Mouse (Mus musculus) neural tube, embryonic 12.5 days (tissue): ENCODE results near the gene U2af2. TPM values are rescaled to one million over a fixed set of nuclear protein-coding genes. Genes with fewer than 3 reads are reported as not detected.

Experiments
- ATAC-seq: fragments of 200-750 bp; cut with Nextera tagmentation; 2 replicates; pipeline ENCODE4 v1.8.0; 2017; ENCODE audit warnings: low read depth, mild to moderate bottlenecking, moderate TSS enrichment, moderate library complexity; ENCODE audit not compliant: low FRiP score
- H3K27ac ChIP-seq: fragments of 300-500 bp; sonication (generic); 2 replicates; pipeline ENCODE4 v1.5.1; 2016
- H3K27me3 ChIP-seq: fragments of 300-500 bp; sonication (generic); replicated peaks from 2 replicates; pipeline ENCODE4 v1.6.1; 2016; ENCODE audit warnings: mild to moderate bottlenecking
- H3K36me3 ChIP-seq: fragments of 300-500 bp; sonication (generic); 2 replicates; pipeline ENCODE4 v1.6.1; 2016; ENCODE audit warnings: mild to moderate bottlenecking
- H3K4me1 ChIP-seq: fragments of 300-500 bp; sonication (generic); 2 replicates; pipeline ENCODE4 v1.6.1; 2016
- H3K4me2 ChIP-seq: fragments of 300-500 bp; sonication (generic); replicated peaks from 2 replicates; pipeline ENCODE4 v1.6.1; 2016; ENCODE audit warnings: mild to moderate bottlenecking
- H3K4me3 ChIP-seq: fragments of 300-500 bp; sonication (generic); 2 replicates; pipeline ENCODE4 v1.5.1; 2016
- H3K9ac ChIP-seq: fragments of 300-500 bp; sonication (generic); 2 replicates; pipeline ENCODE4 v1.6.1; 2016; ENCODE audit warnings: mild to moderate bottlenecking
- H3K9me3 ChIP-seq: fragments of 300-500 bp; sonication (generic); 2 replicates; pipeline ENCODE4 v1.6.1; 2016; ENCODE audit warnings: mild to moderate bottlenecking
- WGBS: fragments of 180-500 bp; shearing (Covaris S2); methylation state at CpG from one replicate; pipeline ENCODE4 v1.1.7; 2016; 5-methylcytosine and 5-hydroxymethylcytosine counted together
- polyA plus RNA-seq: library from polyadenylated mRNA; unstranded; fragments of >200 nt; fragmentation: Nextera tagmentation; extraction: Ambion mirVana; gene quantifications from 2 replicates; pipeline ENCODE4 v1.2.1, GENCODE M21; 2016

The U2af2 gene
- polyA plus RNA-seq, 1 experiment from 2014 or later: 147 TPM

GRCm38 (mm10) chr7:5020685-5021084 lies 41.3 kb upstream of the U2af2 start:
- peaks cover 28% of the 10 kb centered on the region for H3K36me3 ChIP-seq
- H3K4me2 ChIP-seq: peak overlapping the region; percentile 83

DNA sequence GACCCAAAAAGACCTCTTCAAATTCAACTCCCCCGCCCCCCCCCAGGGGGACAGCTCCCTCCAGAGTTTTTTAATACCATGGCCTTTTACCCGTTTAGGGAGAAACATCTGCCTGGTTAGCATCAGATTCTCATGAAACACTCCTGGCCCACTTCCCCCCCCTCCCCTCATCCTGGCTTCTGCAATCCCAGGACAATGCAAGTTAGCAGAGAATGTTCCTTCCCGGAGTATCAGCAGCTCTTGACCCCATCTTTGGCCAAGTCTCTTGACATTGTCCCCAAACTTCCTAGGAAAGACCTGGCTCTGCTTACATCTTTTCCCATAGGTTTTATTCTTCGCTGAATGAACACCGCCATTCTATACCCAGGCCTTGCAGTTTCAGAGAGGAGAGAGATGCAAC lies 40.7 kb upstream of the U2af2 start:
- H3K27me3 ChIP-seq: no peaks in the 10 kb centered on the region
- H3K9me3 ChIP-seq: no peaks in the 10 kb centered on the region
- peak overlapping the region; percentile 87 for H3K4me3 ChIP-seq
- H3K27ac ChIP-seq: no peak overlapping the region
- peak overlapping the region; percentile 95 for H3K9ac ChIP-seq
- no peak for ATAC-seq
- peaks cover 28% of the 10 kb centered on the region for H3K36me3 ChIP-seq
- peak overlapping the region; percentile 83 for H3K4me2 ChIP-seq
- H3K4me1 ChIP-seq: peaks cover 10% of the 10 kb centered on the region
- 55% methylated on average over 5 of the region's 5 CpGs for WGBS

More at GRCm38 (mm10) chr7:5020685-5021084, 41.3 kb upstream of the U2af2 start:
- H3K9me3 ChIP-seq: no peaks in the 10 kb centered on the region
- peak overlapping the region; percentile 87 for H3K4me3 ChIP-seq
- peaks cover 10% of the 10 kb centered on the region for H3K4me1 ChIP-seq
- H3K27ac ChIP-seq: peak overlapping the region; percentile 83
- peak; percentile 19 for ATAC-seq
- peak overlapping the region; percentile 95 for H3K9ac ChIP-seq
- under 1% methylated on average over 14 of the region's 15 CpGs for WGBS
- H3K27me3 ChIP-seq: no peaks in the 10 kb centered on the region

DNA sequence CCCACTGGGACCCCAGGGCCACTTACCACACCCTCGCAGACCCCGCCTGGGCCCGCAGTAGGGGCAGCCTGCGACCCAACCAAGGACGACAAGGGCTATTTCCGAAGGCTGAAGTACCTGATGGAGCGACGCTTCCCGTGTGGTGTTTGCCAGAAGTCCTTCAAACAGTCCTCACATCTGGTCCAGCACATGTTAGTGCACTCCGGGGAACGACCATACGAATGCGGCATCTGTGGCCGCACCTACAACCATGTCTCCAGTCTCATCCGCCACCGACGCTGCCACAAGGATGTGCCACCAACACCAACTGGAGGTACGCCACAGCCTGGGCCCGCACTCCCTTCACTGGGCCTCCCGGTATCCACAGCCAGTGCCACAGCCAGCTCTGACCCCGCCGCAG lies 32.4 kb upstream of the U2af2 start:
- Histone ChIP-seq H3K4me3 (no peak overlapping the region), H3K4me2 (no peak overlapping the region), H3K27ac (no peak overlapping the region), H3K36me3 (peaks cover 75% of the 10 kb centered on the region), H3K4me1 (no peaks in the 10 kb centered on the region), H3K27me3 (no peaks in the 10 kb centered on the region), H3K9me3 (peaks cover 31% of the 10 kb centered on the region), H3K9ac (no peak overlapping the region)
- 95% methylated on average over 22 of the region's 22 CpGs for WGBS
- ATAC-seq: no peak

DNA sequence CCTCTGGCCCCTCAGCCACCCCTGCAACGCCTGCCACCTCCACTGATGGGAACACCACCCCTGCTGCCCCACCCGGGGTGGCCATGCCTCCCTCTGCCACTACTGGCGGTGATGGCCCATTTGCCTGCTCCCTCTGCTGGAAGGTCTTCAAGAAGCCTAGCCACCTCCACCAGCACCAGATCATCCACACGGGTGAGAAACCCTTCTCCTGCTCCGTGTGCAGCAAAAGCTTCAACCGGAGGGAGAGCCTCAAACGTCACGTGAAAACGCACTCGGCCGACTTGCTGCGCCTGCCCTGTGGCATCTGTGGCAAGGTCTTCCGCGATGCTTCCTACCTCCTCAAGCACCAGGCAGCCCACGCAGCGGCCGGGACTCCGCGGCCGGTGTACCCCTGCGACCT lies 32.0 kb upstream of the U2af2 start:
- no peaks in the 10 kb centered on the region for H3K4me1 ChIP-seq
- H3K9me3 ChIP-seq: peaks cover 31% of the 10 kb centered on the region
- H3K4me2 ChIP-seq: no peak overlapping the region
- H3K27me3 ChIP-seq: no peaks in the 10 kb centered on the region
- H3K4me3 ChIP-seq: no peak overlapping the region
- no peak for ATAC-seq
- H3K27ac ChIP-seq: no peak overlapping the region
- H3K9ac ChIP-seq: no peak overlapping the region
- H3K36me3 ChIP-seq: peaks cover 78% of the 10 kb centered on the region
- 92% methylated on average over 21 of the region's 21 CpGs for WGBS

GRCm38 (mm10) chr7:5030554-5031275 lies 31.2 kb upstream of the U2af2 start:
- WGBS: 80% methylated on average over 63 of the region's 63 CpGs
- Histone ChIP-seq H3K9ac (no peak overlapping the region), H3K4me2 (no peak overlapping the region), H3K36me3 (peaks cover 85% of the 10 kb centered on the region), H3K27me3 (no peaks in the 10 kb centered on the region), H3K4me1 (no peaks in the 10 kb centered on the region), H3K9me3 (peaks cover 31% of the 10 kb centered on the region), H3K27ac (no peak overlapping the region), H3K4me3 (no peak overlapping the region)
- no peak for ATAC-seq

DNA sequence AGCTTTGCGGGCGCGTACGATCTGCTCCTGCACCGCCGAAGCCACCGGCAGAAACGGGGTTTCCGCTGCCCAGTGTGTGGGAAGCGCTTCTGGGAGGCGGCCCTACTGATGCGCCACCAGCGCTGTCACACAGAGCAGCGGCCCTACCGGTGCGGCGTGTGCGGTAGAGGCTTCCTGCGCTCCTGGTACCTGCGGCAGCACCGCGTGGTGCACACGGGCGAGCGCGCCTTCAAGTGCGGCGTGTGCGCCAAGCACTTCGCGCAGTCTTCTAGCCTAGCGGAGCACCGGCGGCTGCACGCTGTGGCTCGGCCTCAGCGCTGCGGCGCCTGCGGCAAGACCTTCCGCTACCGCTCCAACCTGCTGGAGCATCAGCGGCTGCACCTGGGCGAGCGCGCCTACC lies 30.4 kb upstream of the U2af2 start:
- H3K4me1 ChIP-seq: no peaks in the 10 kb centered on the region
- WGBS: 69% methylated on average over 46 of the region's 46 CpGs

DNA sequence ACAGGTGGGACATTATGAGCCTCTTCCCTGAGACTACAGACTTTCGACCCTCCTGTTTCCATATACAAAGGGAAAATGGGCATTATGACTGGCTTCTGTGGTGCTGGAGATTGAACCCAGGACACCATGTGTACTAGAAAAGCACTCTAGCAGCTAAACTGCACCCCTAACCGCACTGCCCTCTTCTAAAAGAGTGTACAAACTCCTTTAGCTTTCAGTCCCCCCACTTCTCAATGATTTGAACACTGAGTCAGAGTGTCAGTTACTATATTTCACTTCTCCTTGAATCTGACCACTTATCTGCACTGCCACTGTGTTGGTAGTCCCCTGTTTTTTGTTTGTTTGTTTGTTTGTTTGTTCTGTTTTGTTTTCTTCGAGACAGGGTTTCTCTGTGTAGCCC lies 28.1 kb upstream of the U2af2 start, which contains the start of gene 4632433K11Rik:
Gene 4632433K11Rik (plus strand): TSS at position 301 of the 400 bp plus-strand sequence.
- Histone ChIP-seq H3K4me3 (no peak within 1 kb of the TSS), H3K4me1 (no peaks in the 10 kb centered on the region; the same call in 1 of the 2 replicates), H3K27ac (no peak within 1 kb of the TSS), H3K9ac (no peak within 1 kb of the TSS), H3K36me3 (peaks cover 73% of the 10 kb centered on the region), H3K27me3 (no peaks in the 10 kb centered on the region), H3K4me2 (no peak within 1 kb of the TSS), H3K9me3 (peaks cover 31% of the 10 kb centered on the region)
- no peak for ATAC-seq
- WGBS: 89% methylated on average over 3 of the region's 3 CpGs

More for the DNA sequence above, 30.4 kb upstream of the U2af2 start:
- no peaks in the 10 kb centered on the region for H3K27me3 ChIP-seq
- no peak overlapping the region for H3K4me2 ChIP-seq
- H3K27ac ChIP-seq: no peak overlapping the region
- H3K9me3 ChIP-seq: peaks cover 31% of the 10 kb centered on the region
- no peak overlapping the region for H3K4me3 ChIP-seq
- H3K9ac ChIP-seq: no peak overlapping the region
- 0 out of 2 replicates have a peak, but pooled peaks have one; percentile 5 for ATAC-seq
- H3K36me3 ChIP-seq: peaks cover 91% of the 10 kb centered on the region

- no peak for ATAC-seq
- no peak overlapping the region for H3K4me3 ChIP-seq
- H3K9ac ChIP-seq: no peak overlapping the region
- H3K27ac ChIP-seq: no peak overlapping the region
- no peaks in the 10 kb centered on the region for H3K27me3 ChIP-seq
- H3K9me3 ChIP-seq: peaks cover 15% of the 10 kb centered on the region
- H3K4me1 ChIP-seq: no peaks in the 10 kb centered on the region; the same call in 1 of the 2 replicates
- 94% methylated on average over 17 of the region's 17 CpGs for WGBS
- no peak overlapping the region for H3K4me2 ChIP-seq
- peaks cover 55% of the 10 kb centered on the region for H3K36me3 ChIP-seq
Observed at GRCm38 (mm10) chr7:5035628-5036027, 26.3 kb upstream of the U2af2 start.

GRCm38 (mm10) chr7:5036136-5036535 lies 25.8 kb upstream of the U2af2 start:
- H3K4me3 ChIP-seq: no peak overlapping the region
- 92% methylated on average over 9 of the region's 9 CpGs for WGBS
- no peak overlapping the region for H3K9ac ChIP-seq
- H3K4me1 ChIP-seq: no peaks in the 10 kb centered on the region; the same call in 1 of the 2 replicates
- H3K4me2 ChIP-seq: no peak overlapping the region
- ATAC-seq: no peak
- peaks cover 50% of the 10 kb centered on the region for H3K36me3 ChIP-seq
- H3K27me3 ChIP-seq: no peaks in the 10 kb centered on the region
- H3K9me3 ChIP-seq: peaks cover 10% of the 10 kb centered on the region
- H3K27ac ChIP-seq: no peak overlapping the region

DNA sequence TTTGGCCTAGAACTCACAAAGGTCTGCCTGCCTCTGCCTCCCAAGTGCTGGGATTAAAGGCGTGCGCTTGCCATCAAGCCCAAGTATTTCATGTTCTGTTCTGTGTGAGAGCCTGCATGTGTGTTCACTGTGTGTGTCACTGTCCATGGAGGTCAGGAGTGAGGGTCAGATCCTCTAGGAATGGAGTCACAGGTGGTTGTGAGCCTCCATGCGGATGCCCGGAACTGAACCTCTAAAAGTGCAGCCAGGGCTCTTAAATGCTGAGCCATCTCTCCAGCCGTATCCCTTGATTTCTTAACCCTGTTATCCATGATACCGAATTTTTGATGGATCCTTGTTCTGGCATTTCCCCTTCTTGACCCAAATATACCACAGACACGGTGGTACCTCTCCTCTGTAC lies 24.9 kb upstream of the U2af2 start:
- Histone ChIP-seq H3K27me3 (no peaks in the 10 kb centered on the region), H3K27ac (no peak overlapping the region), H3K9ac (no peak overlapping the region), H3K4me3 (no peak overlapping the region), H3K4me1 (no peaks in the 10 kb centered on the region; the same call in 1 of the 2 replicates), H3K36me3 (peaks cover 41% of the 10 kb centered on the region), H3K9me3 (peaks cover 2% of the 10 kb centered on the region; the same call in 1 of the 2 replicates), H3K4me2 (no peak overlapping the region)
- no peak for ATAC-seq
- 94% methylated on average over 7 of the region's 7 CpGs for WGBS

GRCm38 (mm10) chr7:5037467-5037866 lies 24.5 kb upstream of the U2af2 start:
- Histone ChIP-seq H3K27me3 (no peaks in the 10 kb centered on the region), H3K9ac (peak overlapping the region; percentile 82), H3K36me3 (peaks cover 37% of the 10 kb centered on the region), H3K27ac (no peak overlapping the region), H3K4me1 (no peaks in the 10 kb centered on the region; the same call in 1 of the 2 replicates), H3K4me3 (peak overlapping the region; percentile 62), H3K9me3 (no peaks in the 10 kb centered on the region), H3K4me2 (peak overlapping the region; percentile 57)
- ATAC-seq: no peak
- 92% methylated on average over 8 of the region's 8 CpGs for WGBS

GRCm38 (mm10) chr7:5038109-5038732 lies 23.7 kb upstream of the U2af2 start, which contains the start of gene Zfp784:
TSS of gene Zfp784 (minus strand) at chr7:5038446.
- Histone ChIP-seq H3K27ac (peak within 1 kb of the TSS; percentile 90), H3K4me2 (peak within 1 kb of the TSS; percentile 57), H3K4me1 (no peaks in the 10 kb centered on the region; the same call in 1 of the 2 replicates), H3K9ac (peak within 1 kb of the TSS; percentile 82), H3K4me3 (peak within 1 kb of the TSS; percentile 62), H3K36me3 (peaks cover 29% of the 10 kb centered on the region), H3K27me3 (no peaks in the 10 kb centered on the region), H3K9me3 (no peaks in the 10 kb centered on the region)
- under 1% methylated on average over 48 of the region's 48 CpGs for WGBS
- peak; percentile 96 for ATAC-seq
